ENCODE assay signal across 9 mouse cellular contexts in genomic region chr10:58370143-58370542, GRCm38 (mm10). TPM values are rescaled to one million over a fixed set of nuclear protein-coding genes. Genes with fewer than 3 reads are reported as not detected.
DNase-seq lines count a peak whose midpoint lies in the region; ATAC-seq and TF ChIP-seq lines count a peak whose summit lies in the region.
"Had no signal": no experiment of that assay in that cellular context is flagged by ENCODE, and none has a peak within 500 bp of the region (broad histone marks: within the 10 kb centered on the region; RNA-seq: fewer than 3 reads in every experiment).

No protein-coding gene starts in this region.

- peak; percentile 39 for DNase-seq in kidney, adult 2 months
- no peak for DNase-seq in kidney, adult 11 months
- peak; percentile 72 for DNase-seq in CD4-positive, CD25-positive, alpha-beta regulatory T cell, adult 2 months (ENCODE audit: low read depth, low spot score)
- no peak for DNase-seq in right cerebral cortex, postnatal 25 days
- DNase-seq in testis, postnatal 10 days (ENCODE audit: low spot score): no peak
- DNase-seq in cerebellum, adult 8-10 months: no peak

- no peaks in the 10 kb centered on the region for H3K9me3 ChIP-seq in forebrain, embryonic 12.5 days
- no peaks in the 10 kb centered on the region for H3K9me3 ChIP-seq in liver, embryonic 15.5 days (replicated peaks)

- peaks cover 12% of the 10 kb centered on the region for H3K4me1 ChIP-seq in kidney, adult 2 months (ENCODE audit: control insufficient read depth, insufficient read depth, low read length)
- peaks cover 24% of the 10 kb centered on the region for H3K4me1 ChIP-seq in forebrain, embryonic 12.5 days
- H3K4me1 ChIP-seq in liver, embryonic 15.5 days (replicated peaks): peaks cover 90% of the 10 kb centered on the region

- TF ChIP-seq CTCF in kidney, adult 2 months (conservative IDR thresholded peaks at IDR 0.05; ENCODE audit: insufficient read depth, insufficient read length, low read depth, low read length): no peak

- no peak overlapping the region for H3K9ac ChIP-seq in forebrain, embryonic 12.5 days
- peak overlapping the region; percentile 78; the same call in 1 of the 2 replicates for H3K9ac ChIP-seq in liver, embryonic 15.5 days

- H3K27ac ChIP-seq in kidney, adult 2 months (ENCODE audit: insufficient read depth, low read depth, low read length): peak overlapping the region; percentile 71
- peak overlapping the region; percentile 31; the same call in 1 of the 2 replicates for H3K27ac ChIP-seq in forebrain, embryonic 12.5 days
- peak overlapping the region; percentile 94 for H3K27ac ChIP-seq in liver, embryonic 15.5 days (replicated peaks)

- H3K36me3 ChIP-seq in kidney, adult 2 months (ENCODE audit: control insufficient read depth, insufficient read depth, low read length): no peaks in the 10 kb centered on the region
- H3K36me3 ChIP-seq in forebrain, embryonic 12.5 days (replicated peaks): no peaks in the 10 kb centered on the region
- H3K36me3 ChIP-seq in liver, embryonic 15.5 days (replicated peaks): 0 out of 2 replicates have a peak, but pooled peaks cover 4% of the 10 kb centered on the region

- no peak overlapping the region for H3K4me3 ChIP-seq in kidney, adult 2 months (ENCODE audit: insufficient read depth, low read depth, low read length)
- H3K4me3 ChIP-seq in forebrain, embryonic 12.5 days (replicated peaks): no peak overlapping the region
- H3K4me3 ChIP-seq in liver, embryonic 15.5 days (replicated peaks): no peak overlapping the region

- no peak for TF ChIP-seq POLR2A in kidney, adult 2 months (IDR thresholded peaks at IDR 0.05; ENCODE audit: low read depth, low read length)

- no peaks in the 10 kb centered on the region for H3K27me3 ChIP-seq in kidney, adult 2 months (replicated peaks; ENCODE audit: control insufficient read depth, insufficient read depth, low read length)
- no peaks in the 10 kb centered on the region for H3K27me3 ChIP-seq in forebrain, embryonic 12.5 days
- no peaks in the 10 kb centered on the region for H3K27me3 ChIP-seq in liver, embryonic 15.5 days
- H3K27me3 ChIP-seq: Patski had no signal

- no peak overlapping the region for H3K4me2 ChIP-seq in forebrain, embryonic 12.5 days
- H3K4me2 ChIP-seq in liver, embryonic 15.5 days: peak overlapping the region; percentile 66

- no peak for ATAC-seq in forebrain, embryonic 12.5 days (ENCODE audit: low FRiP score)
- ATAC-seq in liver, embryonic 15.5 days (ENCODE audit: insufficient read depth): no peak
- ATAC-seq: Patski had no signal

RNA-seq across cellular contexts. Expression of gene Lims1, which starts 46.9 kb away (rescaled TPM):
- 14.5 and 16.1 TPM in 2 replicates for polyA plus RNA-seq in kidney, adult 2 months (2012; rRNA removed)
- polyA plus RNA-seq in forebrain, embryonic 12.5 days (2016; fragmentation: Nextera tagmentation; extraction: Ambion mirVana): 85.0 and 89.3 TPM in 2 replicates
- 83.1 and 85.4 TPM in 2 replicates for polyA plus RNA-seq in liver, embryonic 15.5 days (2015; fragmentation: Nextera tagmentation; extraction: Ambion mirVana)

Comparison
In these comparisons a context has a peak if more than half of its experiments do, and no peak if none do; other contexts are left out.
1. DNase-seq: peak in kidney, adult 2 months (single experiment) and CD4-positive, CD25-positive, alpha-beta regulatory T cell, adult 2 months (single experiment); none in kidney, adult 11 months (single experiment), right cerebral cortex, postnatal 25 days (single experiment), testis, postnatal 10 days (single experiment) and cerebellum, adult 8-10 months (single experiment).
2. H3K27ac ChIP-seq: peak in every context shown above with its lines; median percentile 94 in liver, embryonic 15.5 days; 71 in kidney, adult 2 months; 31 in forebrain, embryonic 12.5 days.